Mouse (Mus musculus) spleen, adult 2 months (tissue): ENCODE measurements around the gene Alkbh2. TPM values are rescaled to one million over a fixed set of nuclear protein-coding genes. Genes with fewer than 3 reads are reported as not detected.

Source experiments
- DNase-seq, 2 experiments: peaks; one replicate each; pipeline versions ENCODE4 v3.0.0 to v3.0.0-alpha.2; 2012 to 2021; ENCODE audit warnings: low spot score in 2 of 2, low read depth in 1 of 2
- H3K27ac ChIP-seq: fragments of 200-500 bp; 2 replicates; pipeline ENCODE4 v1.5.1; 2012; ENCODE audit warnings: low read length, inconsistent platforms; ENCODE audit not compliant: insufficient read depth
- H3K27me3 ChIP-seq: fragments of 200-500 bp; 2 replicates; pipeline ENCODE4 v1.6.1; 2012; ENCODE audit warnings: mild to moderate bottlenecking, moderate library complexity, low read length, inconsistent platforms; ENCODE audit not compliant: control insufficient read depth, insufficient read depth
- H3K36me3 ChIP-seq: fragments of 200-500 bp; 2 replicates; pipeline ENCODE4 v1.6.1; 2012; ENCODE audit warnings: mild to moderate bottlenecking, low read length, inconsistent platforms; ENCODE audit not compliant: control insufficient read depth, insufficient read depth
- H3K4me1 ChIP-seq: fragments of 200-500 bp; 2 replicates; pipeline ENCODE4 v1.6.1; 2011; ENCODE audit warnings: inconsistent platforms; ENCODE audit not compliant: control insufficient read depth, insufficient read depth, insufficient read length
- H3K4me3 ChIP-seq: fragments of 200-500 bp; 2 replicates; pipeline ENCODE4 v1.5.1; 2011; ENCODE audit warnings: mild to moderate bottlenecking, inconsistent platforms; ENCODE audit not compliant: insufficient read depth, insufficient read length; ENCODE audit errors: extremely low read depth
- CTCF ChIP-seq: fragments of 200-500 bp; IDR thresholded peaks from 2 replicates; pipeline ENCODE4 v1.5.1; 2011; ENCODE audit warnings: mild to moderate bottlenecking, inconsistent platforms; ENCODE audit not compliant: insufficient read depth, insufficient read length, insufficient replicate concordance; ENCODE audit errors: extremely low read depth
- POLR2A ChIP-seq: fragments of 200-500 bp; IDR thresholded peaks from 2 replicates; pipeline ENCODE4 v1.6.1; 2011; ENCODE audit warnings: low read depth, low read length, inconsistent platforms
- whole genome bisulfite sequencing: fragments of 180-500 bp; shearing (Covaris S2); methylation state at CpG from one replicate; pipeline ENCODE4 v1.1.7; 2018; 5-methylcytosine and 5-hydroxymethylcytosine counted together
- polyA plus RNA-seq: library from polyadenylated mRNA; depleted of rRNA; stranded (reverse); fragments of >200 nt; gene quantifications from 2 replicates; pipeline ENCODE4 v1.2.3, GENCODE M21; 2012; rRNA removed

Gene Alkbh2
- polyA plus RNA-seq = 9.0 and 9.8 TPM in 2 replicates

DNA sequence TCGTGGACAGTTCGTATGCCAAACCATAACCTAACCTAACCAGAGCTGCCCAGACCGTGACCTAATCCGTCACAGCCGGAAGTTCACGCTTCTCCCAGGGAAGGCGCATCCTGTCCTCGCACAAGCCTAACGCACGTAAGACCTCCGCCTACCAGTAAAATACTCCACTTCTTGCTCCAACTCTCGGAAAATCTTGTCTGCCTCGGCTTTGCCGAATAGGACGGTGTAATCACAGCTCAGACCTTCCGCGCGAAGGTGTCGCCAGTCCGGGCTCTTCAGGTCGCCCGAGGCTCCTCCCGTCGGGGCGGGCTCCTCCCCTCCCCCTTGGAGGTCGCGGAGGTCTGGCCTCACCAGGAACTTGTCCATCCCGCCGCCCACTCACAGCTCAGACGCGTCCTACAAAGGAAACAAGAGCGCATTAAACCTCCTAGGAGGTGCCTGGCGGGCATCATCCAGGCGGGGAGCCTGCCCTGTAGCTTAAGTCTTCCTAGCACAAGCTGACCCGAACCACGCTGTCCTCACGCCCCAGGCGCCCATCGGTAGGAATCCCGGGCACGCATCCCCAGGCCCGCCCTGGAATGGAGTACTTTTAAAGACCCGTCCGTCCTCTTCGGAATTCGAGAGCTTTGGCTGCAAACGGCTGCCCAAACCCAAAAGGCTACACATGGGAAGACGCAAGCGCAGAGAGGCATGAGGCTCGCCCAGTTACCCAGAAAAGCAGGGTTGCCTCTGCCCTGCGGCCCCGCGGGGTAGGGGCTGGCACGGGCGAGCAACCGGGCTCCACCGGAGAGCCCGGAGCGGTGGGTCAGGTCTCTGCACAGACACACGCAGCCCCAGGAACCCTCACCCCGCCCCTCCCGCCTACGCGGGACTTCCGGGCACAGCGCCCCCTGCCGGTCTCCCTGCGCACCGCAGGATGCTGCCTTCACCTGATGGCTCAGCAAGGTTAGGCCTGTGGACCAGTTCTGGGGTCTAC is at the start of gene Alkbh2:
Alkbh2 (minus strand) TSS at position 845 of the 976 bp plus-strand sequence.
- H3K4me1 ChIP-seq = peaks cover 10% of the 10 kb centered on the region
- 3% methylated on average over 69 of the region's 69 CpGs for WGBS
- H3K36me3 ChIP-seq = peaks cover 12% of the 10 kb centered on the region
- peak; percentile 55 to 77 for DNase-seq
- peak within 1 kb of the TSS; percentile 75 for H3K4me3 ChIP-seq
- no peaks in the 10 kb centered on the region for H3K27me3 ChIP-seq
- peak within 1 kb of the TSS; percentile 79 for H3K27ac ChIP-seq
- TF ChIP-seq CTCF (peak; percentile 99), POLR2A (no peak)

DNA sequence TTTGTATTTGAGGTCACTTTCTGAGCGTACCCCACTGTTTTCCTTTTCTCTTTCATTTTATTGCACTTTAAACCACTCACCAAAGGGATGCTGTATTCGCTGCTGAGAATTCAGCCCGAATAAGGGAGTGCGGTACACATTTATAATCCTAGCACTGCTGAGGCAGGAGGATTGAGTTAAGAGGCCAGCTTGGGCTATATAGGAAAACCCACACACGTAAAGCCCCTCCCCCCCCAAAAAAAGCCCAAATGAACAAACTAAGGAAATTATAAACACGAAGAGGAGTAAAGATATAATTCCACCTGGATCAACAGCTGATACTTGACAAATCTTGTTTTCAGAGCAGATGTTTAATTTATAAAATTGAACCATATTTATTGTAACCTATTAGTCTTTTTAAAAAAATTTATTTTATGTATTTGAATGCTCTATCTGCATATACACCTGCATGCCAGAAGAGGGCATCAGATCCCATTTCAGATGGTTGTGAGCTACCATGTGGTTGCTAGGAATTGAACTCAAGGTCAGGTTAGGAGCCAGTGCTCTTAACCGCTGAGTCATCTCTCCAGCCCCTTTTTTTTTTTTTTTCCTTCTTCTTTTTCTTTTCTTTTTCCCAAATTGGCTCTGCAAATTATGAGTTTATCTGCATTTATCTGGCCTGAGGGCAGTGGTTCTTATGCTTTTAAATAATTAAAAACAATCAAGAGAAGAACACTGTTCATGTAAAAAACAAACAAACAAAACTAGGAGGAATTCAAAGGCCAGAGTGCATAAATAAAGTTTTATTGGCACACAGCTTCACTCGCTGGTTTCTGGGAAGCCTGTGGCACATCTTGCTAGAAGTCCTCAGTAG is 48.8 kb upstream of the Alkbh2 start:
- 62% methylated on average over 8 of the region's 8 CpGs for WGBS
- no peak for TF ChIP-seq POLR2A
- no peak for TF ChIP-seq CTCF
- Histone ChIP-seq H3K27ac (peak overlapping the region; percentile 49), H3K4me1 (peaks cover 5% of the 10 kb centered on the region; the same call in 1 of the 2 replicates), H3K27me3 (no peaks in the 10 kb centered on the region), H3K36me3 (no peaks in the 10 kb centered on the region), H3K4me3 (0 out of 2 replicates have a peak overlapping the region, but pooled peaks have one; percentile 51)
- no peak for DNase-seq

DNA sequence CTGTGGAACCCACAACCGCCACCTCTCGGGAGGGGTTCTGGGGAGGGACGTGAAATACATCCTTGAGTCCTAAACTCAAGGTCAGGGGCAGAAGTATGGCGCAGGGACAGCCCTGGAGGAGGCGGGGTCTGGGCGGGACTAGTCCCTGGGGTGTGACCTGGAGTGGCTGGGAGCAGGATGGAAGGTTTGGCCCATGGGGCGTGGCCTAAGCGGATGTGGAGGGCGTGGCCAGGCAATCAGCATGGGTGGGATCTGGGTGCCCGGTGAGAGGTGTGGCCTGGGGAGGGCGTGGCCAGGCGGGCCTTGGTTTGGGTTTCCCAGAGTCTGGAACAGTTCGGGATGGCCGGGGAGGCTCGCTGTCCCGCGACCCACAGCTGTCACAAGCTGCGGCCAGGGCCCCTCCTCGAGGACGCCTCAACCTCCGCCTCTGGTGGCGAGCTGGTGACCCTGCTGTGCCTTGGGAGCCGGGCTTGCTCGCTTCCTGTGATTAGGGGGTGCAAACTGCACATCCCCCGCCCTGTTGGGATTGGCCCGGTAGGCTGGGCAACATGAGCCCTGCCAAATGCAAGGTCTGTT is 47.7 kb upstream of the Alkbh2 start:
- H3K4me3 ChIP-seq = peak overlapping the region; percentile 51
- H3K4me1 ChIP-seq = peaks cover 5% of the 10 kb centered on the region; the same call in 1 of the 2 replicates
- TF ChIP-seq POLR2A (no peak), CTCF (no peak)
- DNase-seq = peak in 1 of 2 experiments; percentile 58
- 2% methylated on average over 23 of the region's 26 CpGs for WGBS
- H3K27me3 ChIP-seq = no peaks in the 10 kb centered on the region
- no peaks in the 10 kb centered on the region for H3K36me3 ChIP-seq
- H3K27ac ChIP-seq = peak overlapping the region; percentile 49

DNA sequence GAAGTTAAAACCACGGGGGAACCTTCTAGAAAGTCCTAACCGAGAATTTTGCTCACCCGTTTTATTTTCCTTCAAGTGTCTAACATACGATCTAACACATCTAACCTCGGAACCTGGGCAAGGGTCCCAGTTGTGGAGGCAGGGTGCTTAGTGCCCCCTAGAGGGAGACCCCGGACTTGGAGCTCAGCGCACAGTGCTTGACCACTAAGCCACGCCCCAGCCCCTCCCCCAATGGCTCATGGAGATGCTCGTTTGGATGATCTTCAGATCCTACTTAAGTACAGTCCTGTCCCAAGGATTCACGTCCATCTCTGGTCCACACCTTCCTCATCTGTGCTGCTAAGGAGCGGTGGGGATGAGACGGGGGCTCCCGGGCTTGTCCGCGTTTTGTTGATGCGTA is 46.6 kb upstream of the Alkbh2 start:
- Histone ChIP-seq H3K36me3 (no peaks in the 10 kb centered on the region), H3K27me3 (no peaks in the 10 kb centered on the region), H3K4me1 (peaks cover 5% of the 10 kb centered on the region; the same call in 1 of the 2 replicates), H3K4me3 (no peak overlapping the region), H3K27ac (no peak overlapping the region)
- DNase-seq = no peak
- TF ChIP-seq CTCF (0 out of 2 replicates have a peak, but pooled peaks have one; percentile 9), POLR2A (no peak)
- 13% methylated on average over 16 of the region's 16 CpGs for WGBS

DNA sequence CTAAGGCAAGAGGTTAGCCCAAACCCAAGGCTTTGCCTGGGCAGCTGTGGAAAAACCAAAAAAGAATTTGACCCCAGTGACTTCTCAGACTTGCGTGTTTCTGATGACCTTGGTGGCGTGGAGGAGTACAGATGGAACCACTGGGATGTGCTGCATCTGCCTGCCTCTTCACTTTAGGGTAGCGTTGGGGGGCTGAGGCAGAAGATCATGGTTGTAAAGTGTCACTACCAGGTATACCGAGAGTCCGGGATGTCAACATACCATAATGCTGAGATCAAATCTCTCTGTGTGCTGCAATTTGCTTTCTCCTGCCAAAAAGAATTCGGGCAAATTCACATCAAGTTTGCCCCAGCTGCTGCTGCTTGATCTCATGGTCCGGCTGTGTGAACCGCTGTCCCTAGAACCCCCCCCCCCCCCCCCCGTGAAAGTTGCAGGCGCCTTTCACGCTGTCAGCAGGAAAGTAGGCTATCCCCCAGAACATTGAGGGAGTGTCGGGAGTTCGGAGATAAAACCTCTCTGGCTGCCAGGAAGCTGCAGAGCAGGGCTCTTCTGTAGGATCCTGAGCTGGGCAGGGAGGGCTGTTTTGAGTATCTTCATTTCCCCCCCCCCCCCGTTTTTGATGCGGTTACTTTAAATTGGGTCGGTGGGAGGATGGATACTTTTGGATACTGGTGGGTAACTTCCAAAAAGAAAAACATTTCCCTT is 46.0 kb upstream of the Alkbh2 start:
- 29% methylated on average over 16 of the region's 16 CpGs for WGBS
- no peak for TF ChIP-seq POLR2A
- TF ChIP-seq CTCF = no peak
- no peaks in the 10 kb centered on the region for H3K27me3 ChIP-seq
- no peaks in the 10 kb centered on the region for H3K36me3 ChIP-seq
- no peak overlapping the region for H3K4me3 ChIP-seq
- no peak for DNase-seq
- H3K27ac ChIP-seq = no peak overlapping the region
- H3K4me1 ChIP-seq = peaks cover 5% of the 10 kb centered on the region; the same call in 1 of the 2 replicates

DNA sequence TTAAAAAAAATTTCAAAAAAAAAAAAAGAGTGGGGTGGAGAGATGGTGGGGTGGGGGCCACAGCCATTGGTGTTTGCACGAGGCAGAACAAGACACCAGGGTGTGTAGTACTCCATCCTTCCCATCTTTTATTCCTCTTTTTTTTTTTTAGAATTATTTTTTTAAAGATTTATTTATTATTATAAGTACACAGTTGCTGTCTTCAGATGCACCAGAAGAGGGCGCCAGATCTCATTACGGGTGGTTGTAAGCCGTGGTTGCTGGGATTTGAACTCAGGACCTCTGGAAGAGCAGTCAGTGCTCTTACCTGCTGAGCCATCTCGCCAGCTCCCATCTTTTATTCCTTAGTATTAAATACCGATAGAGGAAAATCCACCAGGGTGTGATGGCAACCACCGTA is 45.4 kb upstream of the Alkbh2 start:
- Histone ChIP-seq H3K36me3 (no peaks in the 10 kb centered on the region), H3K27me3 (no peaks in the 10 kb centered on the region), H3K4me3 (no peak overlapping the region), H3K27ac (no peak overlapping the region), H3K4me1 (peaks cover 5% of the 10 kb centered on the region; the same call in 1 of the 2 replicates)
- no peak for TF ChIP-seq CTCF
- no peak for TF ChIP-seq POLR2A
- no peak for DNase-seq
- WGBS = 65% methylated on average over 7 of the region's 7 CpGs
